Mouse (Mus musculus): Measurements from ENCODE around the gene Gadl1. TPM values are rescaled to one million over a fixed set of nuclear protein-coding genes. Genes with fewer than 3 reads are reported as not detected.

Gadl1 gene
- polyA plus RNA-seq, 1 experiment from 2014 or later: 0.37 TPM

- Histone ChIP-seq H3K27ac (ENCODE audit: low read depth, low read length) (peak overlapping the region; percentile 38; the same call in 1 of the 2 replicates), H3K4me2 (no peak overlapping the region), H3K4me1 (replicated peaks; ENCODE audit: control insufficient read depth, insufficient read depth, low read length) (peaks cover 8% of the 10 kb centered on the region; the same call in 1 of the 2 replicates), H3K4me3 (ENCODE audit: low read depth, low read length) (no peak overlapping the region), H3K9ac (ENCODE audit: low read depth, low read length) (no peak overlapping the region), H3K27me3 (replicated peaks; ENCODE audit: control insufficient read depth, insufficient read depth, low read length) (no peaks in the 10 kb centered on the region), H3K36me3 (ENCODE audit: control insufficient read depth, insufficient read depth, low read length) (no peaks in the 10 kb centered on the region), H3K9me3 (ENCODE audit: control insufficient read depth, low read length) (no peaks in the 10 kb centered on the region)
- DNase-seq (ENCODE audit: low spot score) (peak; percentile 54), ATAC-seq (replicated peaks; ENCODE audit: low FRiP score) (peak; percentile 60)
- WGBS: 38% methylated on average over 9 of the region's 9 CpGs
Measured at GRCm38 (mm10) chr9:116122969-116123589, 213.8 kb downstream of the Gadl1 start.

Data from liver, embryonic 11.5 days (tissue).